Mouse (Mus musculus) lung, adult 2 months (tissue): ENCODE data around the gene Npff.

Source experiments
- CTCF ChIP-seq: fragments of 200-500 bp; IDR thresholded peaks from 2 replicates; pipeline ENCODE4 v1.5.1; 2011; ENCODE audit warnings: mild to moderate bottlenecking, low read length, control low read depth; ENCODE audit not compliant: insufficient read depth
- POLR2A ChIP-seq: fragments of 200-500 bp; IDR thresholded peaks from 2 replicates; pipeline ENCODE4 v1.6.1; 2011; ENCODE audit warnings: low read depth, mild to moderate bottlenecking, control low read depth, low read length, borderline replicate concordance; ENCODE audit errors: extremely low read depth

GRCm38 (mm10) chr15:102563061-102563460, 38.3 kb upstream of the Npff start:
- TF ChIP-seq POLR2A (no peak), CTCF (no peak)
